Mouse (Mus musculus): ENCODE measurements around the gene Med12l.

Med12l gene

GRCm38 (mm10) chr3:59248031-59248430 lies 242.4 kb downstream of the Med12l start:
- DNase-seq (ENCODE audit: low read depth), result no peak

- DNase-seq (ENCODE audit: low read depth), result no peak
These were observed 244.8 kb downstream of the Med12l start for GRCm38 (mm10) chr3:59250454-59250853.

- no peak for DNase-seq (ENCODE audit: low read depth)
These were observed 252.4 kb downstream of the Med12l start for GRCm38 (mm10) chr3:59257740-59258664.

- DNase-seq (ENCODE audit: low read depth), result peak; percentile 30
These were observed 255.1 kb downstream of the Med12l start for GRCm38 (mm10) chr3:59260745-59261144.

- DNase-seq (ENCODE audit: low read depth), result no peak
These were observed 256.3 kb downstream of the Med12l start for GRCm38 (mm10) chr3:59261709-59262472.

GRCm38 (mm10) chr3:59262704-59263103 lies 257.1 kb downstream of the Med12l start, which contains the start of gene P2ry12:
Gene P2ry12, minus strand, starts transcription at chr3:59262871.
- DNase-seq (ENCODE audit: low read depth), result no peak

GRCm38 (mm10) chr3:59263417-59263816 lies 257.8 kb downstream of the Med12l start:
- DNase-seq (ENCODE audit: low read depth), result no peak

- DNase-seq (ENCODE audit: low read depth), result no peak
These were observed 258.4 kb downstream of the Med12l start for GRCm38 (mm10) chr3:59263988-59264387.

GRCm38 (mm10) chr3:59270811-59271210 lies 265.2 kb downstream of the Med12l start:
- no peak for DNase-seq (ENCODE audit: low read depth)

- DNase-seq (ENCODE audit: low read depth), result no peak
These were observed 272.1 kb downstream of the Med12l start for GRCm38 (mm10) chr3:59277502-59278253.

- DNase-seq (ENCODE audit: low read depth), result no peak
These were observed 272.6 kb downstream of the Med12l start for GRCm38 (mm10) chr3:59278254-59278533.

- no peak for DNase-seq (ENCODE audit: low read depth)
These were observed 273.0 kb downstream of the Med12l start for GRCm38 (mm10) chr3:59278620-59279019.

GRCm38 (mm10) chr3:59290551-59290950 lies 284.9 kb downstream of the Med12l start:
- no peak for DNase-seq (ENCODE audit: low read depth)

- DNase-seq (ENCODE audit: low read depth), result no peak
These were observed 288.0 kb downstream of the Med12l start for GRCm38 (mm10) chr3:59293437-59294199.

- DNase-seq (ENCODE audit: low read depth), result no peak
These were observed 290.3 kb downstream of the Med12l start for GRCm38 (mm10) chr3:59295699-59296562.

- no peak for DNase-seq (ENCODE audit: low read depth)
These were observed 291.0 kb downstream of the Med12l start for GRCm38 (mm10) chr3:59296563-59297130.

- no peak for DNase-seq (ENCODE audit: low read depth)
These were observed 292.0 kb downstream of the Med12l start for GRCm38 (mm10) chr3:59297653-59298052.

- no peak for DNase-seq (ENCODE audit: low read depth)
These were observed 299.3 kb downstream of the Med12l start for GRCm38 (mm10) chr3:59304944-59305343.

GRCm38 (mm10) chr3:59305518-59305917 lies 299.9 kb downstream of the Med12l start:
- DNase-seq (ENCODE audit: low read depth), result no peak

- peak; percentile 13 for DNase-seq (ENCODE audit: low read depth)
These were observed 307.0 kb downstream of the Med12l start for GRCm38 (mm10) chr3:59312610-59313009.

All from c-Kit-positive CD71-negative TER-119-negative erythroid progenitor cells, embryonic 14.5 days (primary cell).